Mouse (Mus musculus) thymus, adult 18-20 months (tissue): ENCODE data around the gene Kdsr.
"Not testable (repeated sequence)": the region's sequence is repeated elsewhere in the genome, so short reads cannot be mapped to it uniquely, and the experiment has no call there.

Experiments
- DNase-seq, 2 experiments: peaks; one replicate each; pipeline ENCODE4 v3.0.0; 2022; ENCODE audit warnings: mixed read lengths in 2 of 2

Kdsr gene

GRCm38 (mm10) chr1:106738092-106738491, 21.4 kb downstream of the Kdsr start:
- DNase-seq = peak in 1 of 2 experiments; percentile 22

DNA sequence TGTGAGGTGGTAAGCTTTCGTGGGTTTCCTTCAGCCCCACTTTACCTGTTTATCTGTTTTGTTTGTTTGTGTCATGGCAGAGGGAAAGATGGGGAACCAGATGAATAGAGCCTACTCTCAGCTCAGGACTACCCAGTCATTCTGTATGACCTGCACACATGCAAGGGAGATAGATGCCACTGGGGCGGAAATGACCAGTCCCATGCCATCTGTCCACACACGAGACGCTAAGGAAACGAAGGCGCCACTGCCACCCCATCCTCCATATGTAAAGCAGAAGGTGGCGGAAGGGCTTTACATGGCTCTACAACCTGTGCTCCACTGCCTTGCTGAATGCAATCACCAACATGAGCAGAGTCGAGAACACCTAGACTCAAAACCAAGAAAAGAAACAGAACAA, 23.3 kb downstream of the Kdsr start:
- no peak for DNase-seq

- DNase-seq = no peak
Observed at GRCm38 (mm10) chr1:106735586-106735985, 23.9 kb downstream of the Kdsr start.

- DNase-seq = no peak
Observed at GRCm38 (mm10) chr1:106722061-106722460, 37.5 kb downstream of the Kdsr start.

DNA sequence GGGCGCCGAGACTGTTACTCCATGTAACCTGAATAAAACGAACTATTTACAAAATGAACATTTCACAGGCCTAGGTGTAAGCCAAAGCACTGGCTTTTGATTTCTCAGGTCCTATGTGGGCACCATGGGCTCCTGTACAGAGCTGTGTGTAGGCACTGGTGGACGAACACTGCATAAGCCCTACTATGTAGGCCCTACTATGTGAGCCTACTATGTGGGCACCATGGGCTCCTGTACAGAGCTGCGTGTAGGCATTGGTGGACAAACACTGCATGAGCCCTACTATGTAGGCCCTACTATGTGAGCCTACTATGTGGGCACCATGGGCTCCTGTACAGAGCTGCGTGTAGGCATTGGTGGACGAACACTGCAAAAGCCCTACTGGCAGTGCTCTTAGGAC, 41.8 kb downstream of the Kdsr start:
- DNase-seq = not testable (repeated sequence)

DNA sequence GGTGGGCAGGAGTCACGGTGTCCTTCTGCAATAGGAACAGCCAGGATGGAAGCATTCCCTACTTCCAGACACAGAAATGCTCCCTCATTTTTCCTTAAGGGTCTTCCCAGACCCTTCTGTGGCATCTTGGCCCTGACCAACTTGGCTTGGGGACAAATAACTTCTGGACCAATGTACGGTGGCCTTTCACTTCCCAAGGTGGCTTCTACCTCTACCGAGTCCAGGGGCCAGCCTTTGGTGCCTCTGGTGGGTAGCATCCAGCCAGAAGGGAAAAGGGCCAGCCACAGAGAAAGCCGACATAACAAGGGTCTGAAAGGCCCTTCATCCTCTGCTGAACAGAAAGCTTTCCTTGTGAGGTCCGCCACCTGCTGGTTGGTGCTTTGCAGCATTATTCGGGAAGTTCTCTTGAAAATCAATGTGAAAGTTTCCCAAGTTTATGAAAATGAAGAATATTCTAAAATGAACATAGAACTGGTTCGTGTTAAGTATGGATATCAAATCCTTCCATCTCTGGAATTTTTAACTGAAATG, 42.4 kb downstream of the Kdsr start:
- peak; percentile 50 to 51 for DNase-seq

- DNase-seq = no peak
Observed at GRCm38 (mm10) chr1:106716141-106716540, 43.4 kb downstream of the Kdsr start.

- no peak for DNase-seq
Observed at GRCm38 (mm10) chr1:106715111-106716083, 44.1 kb downstream of the Kdsr start.

DNA sequence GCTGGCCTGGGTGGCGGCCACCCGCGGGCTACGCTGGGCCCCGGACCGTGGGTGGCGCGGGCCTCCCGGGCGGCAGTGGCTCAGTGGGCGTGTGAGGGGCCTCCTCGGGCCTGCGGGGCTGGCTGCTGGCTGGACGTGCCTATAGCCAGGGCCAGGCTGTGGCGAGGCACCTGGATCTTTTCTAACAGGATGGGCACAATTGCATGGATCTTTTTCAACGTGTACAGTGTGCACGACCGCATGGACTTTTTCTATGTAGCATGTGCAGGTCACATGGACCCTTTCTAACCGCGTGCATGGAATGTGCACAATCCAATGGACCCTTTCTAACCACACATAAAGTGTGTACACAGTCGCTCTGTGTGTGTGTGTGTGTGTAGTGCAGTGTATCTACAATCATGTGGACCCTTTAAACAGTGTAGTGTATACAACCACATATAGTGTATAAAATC, 45.0 kb downstream of the Kdsr start:
- no peak for DNase-seq

- DNase-seq = peak; percentile 70 to 78
Observed at GRCm38 (mm10) chr1:106713621-106714529, 45.7 kb downstream of the Kdsr start, which contains the start of gene Bcl2. Gene Bcl2 (minus strand): TSS chr1:106714274.

GRCm38 (mm10) chr1:106712330-106712729, 47.2 kb downstream of the Kdsr start:
- peak; percentile 47 to 68 for DNase-seq

- no peak for DNase-seq
Observed at GRCm38 (mm10) chr1:106711356-106712125, 48.0 kb downstream of the Kdsr start.

DNA sequence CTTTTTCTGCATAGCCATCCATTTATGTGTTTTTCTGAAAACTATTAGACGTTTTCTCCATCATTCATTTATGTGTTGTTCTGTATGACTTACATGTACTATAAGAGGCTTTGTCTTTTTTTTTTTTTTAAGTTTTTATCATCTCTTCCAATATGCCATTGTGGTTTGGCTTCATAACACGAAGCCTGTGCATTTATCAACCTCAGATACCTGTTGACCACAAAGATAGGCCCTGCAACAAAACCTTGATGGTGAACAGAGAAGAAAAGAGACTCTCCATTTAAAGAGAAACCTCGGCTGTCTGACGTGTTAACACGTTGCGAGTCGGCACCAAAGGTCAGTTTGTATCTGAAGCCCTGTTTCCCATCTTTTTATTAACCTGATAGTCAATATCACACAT, 49.3 kb downstream of the Kdsr start:
- no peak for DNase-seq

GRCm38 (mm10) chr1:106707036-106707880, 52.3 kb downstream of the Kdsr start:
- no peak for DNase-seq

DNA sequence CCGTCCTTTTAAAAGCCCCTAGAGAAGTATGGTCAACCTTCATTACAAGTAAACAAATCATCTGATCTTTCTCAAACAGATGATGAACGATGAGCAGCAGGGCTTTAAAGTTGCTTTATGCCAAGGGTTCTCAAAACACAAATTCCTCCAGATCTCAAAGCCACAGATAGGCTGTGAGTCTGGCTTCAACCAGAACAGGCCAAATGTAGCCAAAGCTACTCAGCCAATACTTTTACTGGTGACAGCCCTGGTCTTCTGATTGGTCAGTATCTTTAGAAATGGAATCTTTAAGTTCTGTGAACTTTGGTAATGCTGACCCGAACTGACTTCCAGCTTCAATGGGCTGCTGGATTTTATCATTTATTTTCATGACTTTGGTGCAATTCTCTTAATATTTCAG, 56.3 kb downstream of the Kdsr start:
- no peak for DNase-seq

DNA sequence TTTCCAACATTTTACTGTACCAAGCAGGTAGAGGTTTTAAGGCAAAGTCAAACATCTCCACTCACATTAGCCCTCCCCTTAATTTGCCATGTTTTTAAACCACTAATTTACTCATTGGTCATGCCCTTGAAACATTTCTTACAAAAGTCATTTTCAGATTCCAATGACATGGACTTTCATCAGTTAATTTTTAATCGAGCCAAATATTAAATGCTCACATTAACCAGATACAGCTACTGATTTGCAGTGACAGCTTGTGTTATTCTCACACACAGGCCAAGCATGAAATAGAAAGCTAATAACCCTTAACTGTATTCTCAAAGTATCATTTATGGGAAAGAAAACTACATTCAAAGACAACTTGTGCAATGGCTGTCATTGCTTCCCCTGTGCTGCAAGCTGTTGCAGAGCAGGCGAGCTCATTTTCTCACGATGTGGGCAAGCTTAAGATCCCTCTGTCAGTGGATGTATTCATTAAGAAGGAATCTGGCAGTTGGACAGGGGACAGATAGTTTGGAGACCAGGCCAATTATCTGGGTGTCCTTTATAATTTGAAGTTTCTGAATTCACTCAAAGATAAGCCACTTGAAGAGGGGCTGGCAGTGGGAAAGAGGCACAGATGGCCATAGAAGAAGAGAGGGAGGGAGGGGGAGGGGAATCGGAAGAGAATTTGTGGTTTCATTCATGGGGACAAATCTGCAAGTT, 56.9 kb downstream of the Kdsr start:
- DNase-seq = no peak

DNA sequence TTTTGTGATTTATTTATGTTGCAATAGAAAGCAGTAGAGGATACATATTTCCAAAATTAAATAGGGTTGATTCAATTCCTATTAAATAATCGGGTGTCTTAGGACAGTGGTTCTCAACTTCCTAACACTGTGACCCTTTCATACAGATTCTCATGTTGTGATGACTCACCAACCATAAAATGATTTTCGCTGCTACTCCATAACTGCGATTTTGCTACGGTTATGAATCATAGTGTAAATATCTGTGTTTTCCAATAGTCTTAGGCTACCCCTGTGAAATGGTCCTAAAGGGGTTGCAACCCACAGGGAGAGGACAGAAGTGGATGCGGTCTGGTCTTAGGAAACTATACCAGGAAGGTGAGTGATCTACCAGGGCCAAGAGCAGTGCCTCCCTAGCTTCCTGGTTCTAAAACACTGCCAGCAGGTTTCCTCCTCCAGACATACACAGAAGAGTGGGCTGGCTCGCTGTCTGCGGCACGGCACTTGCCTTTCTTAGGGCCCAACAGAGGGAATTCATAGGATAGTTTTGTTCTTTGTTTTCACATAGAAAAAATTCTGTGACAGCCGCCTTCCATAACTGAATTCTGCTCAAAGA, 58.9 kb downstream of the Kdsr start:
- no peak for DNase-seq

DNA sequence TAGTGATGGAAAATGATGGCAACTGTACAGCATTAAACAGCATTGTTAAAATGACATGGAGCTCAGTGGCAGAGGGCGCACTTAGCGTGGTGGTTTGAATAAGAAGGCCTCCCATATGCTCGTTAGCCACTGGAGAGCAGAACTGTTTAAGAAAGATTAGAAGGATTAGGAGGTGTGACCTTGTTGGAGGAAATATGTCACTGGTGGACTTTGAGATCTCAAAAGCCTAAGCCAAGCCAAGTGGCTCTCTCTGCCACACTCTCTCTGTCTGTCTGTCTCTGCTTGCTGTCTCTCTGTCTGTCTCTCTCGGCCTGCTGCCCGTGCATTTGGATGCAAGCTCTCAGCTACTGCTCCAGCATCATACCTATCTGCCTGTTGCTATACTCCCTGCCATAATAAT, 63.1 kb downstream of the Kdsr start:
- no peak for DNase-seq

DNA sequence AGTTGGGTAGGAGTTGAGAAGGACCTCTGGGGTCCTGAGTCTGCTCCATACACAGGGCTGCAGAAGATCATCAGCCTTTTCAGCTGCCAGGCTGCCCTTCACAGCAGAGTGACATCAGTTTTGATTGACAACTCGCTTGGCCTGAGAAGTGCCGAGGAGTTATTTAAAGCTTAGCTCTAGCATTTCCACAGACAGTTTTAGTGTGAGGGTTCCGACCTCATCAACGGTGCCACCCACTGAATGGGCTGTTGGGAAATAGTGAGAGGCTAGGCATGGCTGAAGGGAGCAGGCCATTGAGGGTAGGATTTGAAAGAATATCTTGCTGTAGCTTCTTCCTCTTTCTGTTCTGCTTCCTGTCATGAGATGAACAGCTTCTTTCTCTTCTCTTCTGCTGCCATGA, 63.9 kb downstream of the Kdsr start:
- no peak for DNase-seq

GRCm38 (mm10) chr1:106694316-106694715, 65.2 kb downstream of the Kdsr start:
- DNase-seq = no peak
